Mouse (Mus musculus) lung, postnatal 0 days (tissue): ENCODE data around the gene Acap2. TPM values are rescaled to one million over a fixed set of nuclear protein-coding genes. Genes with fewer than 3 reads are reported as not detected.

ENCODE experiments used
- ATAC-seq: fragments of 200-750 bp; cut with Nextera tagmentation; 2 replicates; pipeline ENCODE4 v1.8.0; 2017; ENCODE audit warnings: moderate library complexity
- DNase-seq: peaks from one replicate; pipeline ENCODE4 v3.0.0-alpha.2; 2016; ENCODE audit warnings: low spot score
- H3K27ac ChIP-seq: fragments of 300-500 bp; sonication (generic); 2 replicates; pipeline ENCODE4 v1.5.1; 2014; ENCODE audit warnings: antibody characterized with exemption, mild to moderate bottlenecking, low read length, mixed read lengths
- H3K27me3 ChIP-seq: fragments of 300-500 bp; sonication (generic); replicated peaks from 2 replicates; pipeline ENCODE4 v1.6.1; 2014; ENCODE audit warnings: low read length, mixed read lengths; ENCODE audit not compliant: insufficient read depth
- H3K36me3 ChIP-seq: fragments of 300-500 bp; sonication (generic); 2 replicates; pipeline ENCODE4 v1.6.1; 2014; ENCODE audit warnings: low read length, mixed read lengths; ENCODE audit not compliant: insufficient read depth
- H3K4me1 ChIP-seq: fragments of 300-500 bp; sonication (generic); 2 replicates; pipeline ENCODE4 v1.6.1; 2014; ENCODE audit warnings: antibody characterized with exemption, low read depth, low read length, mixed read lengths; ENCODE audit not compliant: insufficient read depth
- H3K4me2 ChIP-seq: fragments of 300-500 bp; sonication (generic); replicated peaks from 2 replicates; pipeline ENCODE4 v1.6.1; 2014; ENCODE audit warnings: low read depth, mild to moderate bottlenecking, low read length, moderate library complexity, mixed read lengths
- H3K4me3 ChIP-seq: fragments of 300-500 bp; sonication (generic); 2 replicates; pipeline ENCODE4 v1.5.1; 2014; ENCODE audit warnings: low read depth, low read length
- H3K9ac ChIP-seq: fragments of 300-500 bp; sonication (generic); replicated peaks from 2 replicates; pipeline ENCODE4 v1.6.1; 2014; ENCODE audit warnings: low read depth, mild to moderate bottlenecking
- H3K9me3 ChIP-seq: fragments of 300-500 bp; sonication (generic); 2 replicates; pipeline ENCODE4 v1.6.1; 2016; ENCODE audit warnings: low read length, mixed read lengths
- CTCF ChIP-seq: IDR thresholded peaks from 2 replicates; pipeline ENCODE4 v1.5.1; 2016; ENCODE audit warnings: antibody characterized with exemption, mild to moderate bottlenecking
- EP300 ChIP-seq: IDR thresholded peaks from 2 replicates; pipeline ENCODE4 v1.6.1; 2016; ENCODE audit warnings: antibody characterized with exemption, mild to moderate bottlenecking, control low read depth
- WGBS: fragments of 180-500 bp; shearing (Covaris S2); extraction: QIAGEN DNeasy Blood & Tissue Kit; methylation state at CpG from one replicate; pipeline ENCODE4 v1.1.7; 2014; 5-methylcytosine and 5-hydroxymethylcytosine counted together
- polyA plus RNA-seq: library from polyadenylated mRNA; unstranded; fragments of >200 nt; fragmentation: Nextera tagmentation; extraction: Ambion mirVana; gene quantifications from 2 replicates; pipeline ENCODE4 v1.2.1, GENCODE M21; 2015

The Acap2 gene
- polyA plus RNA-seq, 1 experiment from 2014 or later: 22.0 TPM

DNA sequence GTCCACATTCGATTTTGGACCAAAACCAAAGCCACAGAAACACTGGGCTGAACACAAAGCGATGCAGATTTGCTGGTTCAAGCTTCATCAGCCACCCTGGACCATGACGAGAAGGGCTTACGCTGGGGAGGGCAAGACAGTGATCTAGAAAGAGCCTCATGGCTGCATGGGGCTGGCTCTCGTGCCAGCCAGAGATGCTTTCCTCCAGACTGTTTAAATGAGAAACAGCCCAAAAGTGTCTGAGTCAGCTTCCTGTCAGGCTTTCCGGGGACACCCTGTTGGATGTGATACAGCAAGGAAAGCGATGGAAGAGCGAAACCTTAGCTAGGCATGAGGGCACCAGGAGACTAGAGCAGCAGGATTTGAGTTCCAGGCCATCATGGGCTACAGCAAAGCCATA lies 124.6 kb downstream of the Acap2 start:
- TF ChIP-seq CTCF: no peak
- no peak for TF ChIP-seq EP300
- Histone ChIP-seq H3K9ac (no peak overlapping the region), H3K4me3 (no peak overlapping the region)

DNA sequence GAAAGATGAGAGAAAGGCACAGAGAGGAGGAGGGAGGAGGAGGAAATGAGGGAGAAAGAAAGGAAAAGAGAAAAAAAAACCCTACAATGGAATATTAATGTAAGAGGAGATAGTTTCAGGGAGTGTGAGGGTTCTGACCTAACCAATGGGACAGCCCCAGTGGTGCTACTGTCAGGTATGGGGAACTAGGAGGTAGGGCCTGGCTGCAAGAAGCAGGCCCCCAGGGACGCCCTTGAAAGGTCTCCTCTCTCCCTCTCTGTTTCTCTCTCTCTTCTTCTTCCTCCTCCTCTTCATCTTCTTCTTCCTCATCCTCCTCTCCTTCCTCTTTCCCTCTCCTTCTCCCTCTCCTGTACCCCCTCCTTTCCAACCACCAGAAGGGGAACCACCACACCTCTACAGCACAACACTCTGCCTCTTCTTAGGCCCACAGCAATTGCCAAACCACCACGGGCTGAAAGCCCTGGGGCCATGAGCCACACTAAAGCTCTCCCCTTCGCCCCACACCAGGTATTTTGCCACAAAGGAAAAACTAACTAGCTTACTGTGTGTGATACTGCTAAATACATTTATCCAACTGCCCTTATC lies 126.6 kb downstream of the Acap2 start:
- H3K9me3 ChIP-seq: no peaks in the 10 kb centered on the region
- H3K9ac ChIP-seq: no peak overlapping the region
- no peak overlapping the region for H3K4me2 ChIP-seq
- DNase-seq (no peak), ATAC-seq (no peak)
- no peak overlapping the region for H3K4me3 ChIP-seq
- H3K36me3 ChIP-seq: no peaks in the 10 kb centered on the region
- H3K27me3 ChIP-seq: no peaks in the 10 kb centered on the region
- TF ChIP-seq CTCF (no peak), EP300 (no peak)
- H3K27ac ChIP-seq: no peak overlapping the region
- H3K4me1 ChIP-seq: no peaks in the 10 kb centered on the region
- 90% methylated on average over 3 of the region's 3 CpGs for WGBS

More for the DNA sequence above, 124.6 kb downstream of the Acap2 start:
- Histone ChIP-seq H3K27me3 (no peaks in the 10 kb centered on the region), H3K4me1 (no peaks in the 10 kb centered on the region), H3K36me3 (no peaks in the 10 kb centered on the region), H3K9me3 (no peaks in the 10 kb centered on the region), H3K4me2 (no peak overlapping the region), H3K27ac (no peak overlapping the region)
- no peak for ATAC-seq
- DNase-seq: no peak
- WGBS: 76% methylated on average over 8 of the region's 8 CpGs

DNA sequence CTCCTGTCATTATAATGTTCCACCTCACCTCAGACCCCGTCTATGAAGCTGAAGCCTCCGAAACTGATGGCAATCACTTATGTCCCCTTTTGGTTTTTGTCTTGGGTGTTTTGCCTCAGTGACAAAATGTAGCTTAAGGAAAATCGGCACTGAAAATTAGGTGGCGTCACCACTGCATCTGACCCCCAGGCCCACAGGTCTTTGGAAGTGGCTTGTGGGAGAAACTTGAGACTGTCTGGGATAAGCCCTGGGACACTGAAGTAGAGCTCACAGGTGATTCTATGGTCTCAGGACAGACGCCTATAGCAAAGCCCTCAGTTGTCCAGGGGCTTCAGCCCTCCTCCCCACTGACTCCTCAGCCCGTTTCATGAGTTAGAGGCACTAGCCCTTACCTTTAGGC lies 129.3 kb downstream of the Acap2 start:
- TF ChIP-seq CTCF: no peak
- TF ChIP-seq EP300: no peak
- H3K9ac ChIP-seq: no peak overlapping the region

DNA sequence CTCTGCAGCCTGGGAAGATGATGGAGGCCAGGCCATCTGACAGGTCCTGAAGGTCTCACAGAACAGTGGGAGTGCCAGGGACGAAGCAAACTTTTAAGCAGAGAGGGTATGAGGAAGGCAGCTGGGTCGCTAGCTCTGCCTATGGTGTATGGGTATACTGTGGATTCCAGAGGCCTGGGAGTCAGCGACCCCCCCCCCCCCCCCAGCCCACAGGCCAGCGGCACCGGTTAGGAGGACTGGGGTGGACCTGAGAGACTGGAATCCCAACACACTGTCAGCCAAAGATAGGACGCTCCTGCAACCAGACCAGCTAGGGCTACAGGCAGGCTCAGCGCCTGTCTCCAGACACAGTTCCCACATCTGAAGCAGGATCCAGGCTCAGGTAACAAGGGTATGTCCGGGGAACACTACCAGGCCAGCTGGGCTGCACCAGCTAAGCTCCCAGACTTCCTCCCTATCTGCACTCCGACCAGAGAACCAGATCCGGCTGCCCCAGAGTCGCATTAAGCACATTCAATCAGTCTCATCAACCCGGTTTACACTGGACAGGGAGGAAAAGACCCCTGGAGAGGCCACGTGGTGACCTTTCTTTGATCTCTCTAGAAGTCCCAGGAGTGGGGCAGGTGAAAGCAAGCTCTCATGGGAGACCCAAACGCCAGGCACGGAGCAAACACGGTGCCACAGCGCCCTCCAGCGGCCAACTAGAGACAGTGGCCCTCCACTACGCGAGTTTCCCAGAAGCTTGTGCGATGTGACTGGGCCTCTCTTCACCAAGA lies 130.5 kb downstream of the Acap2 start:
- Histone ChIP-seq H3K27ac (no peak overlapping the region), H3K4me2 (peak overlapping the region; percentile 31), H3K36me3 (no peaks in the 10 kb centered on the region), H3K9ac (no peak overlapping the region), H3K4me3 (no peak overlapping the region), H3K27me3 (no peaks in the 10 kb centered on the region), H3K4me1 (peaks cover 7% of the 10 kb centered on the region; the same call in 1 of the 2 replicates), H3K9me3 (no peaks in the 10 kb centered on the region)
- ATAC-seq: peak; percentile 52
- peak; percentile 91 for DNase-seq
- WGBS: 14% methylated on average over 21 of the region's 21 CpGs
- TF ChIP-seq CTCF: peak; percentile 98
- TF ChIP-seq EP300: no peak

More for the DNA sequence above, 129.3 kb downstream of the Acap2 start:
- Histone ChIP-seq H3K27me3 (no peaks in the 10 kb centered on the region), H3K9me3 (no peaks in the 10 kb centered on the region), H3K4me3 (no peak overlapping the region), H3K36me3 (no peaks in the 10 kb centered on the region), H3K4me1 (peaks cover 7% of the 10 kb centered on the region; the same call in 1 of the 2 replicates), H3K27ac (no peak overlapping the region), H3K4me2 (no peak overlapping the region)
- ATAC-seq (no peak), DNase-seq (no peak)
- WGBS: 82% methylated on average over 6 of the region's 6 CpGs

DNA sequence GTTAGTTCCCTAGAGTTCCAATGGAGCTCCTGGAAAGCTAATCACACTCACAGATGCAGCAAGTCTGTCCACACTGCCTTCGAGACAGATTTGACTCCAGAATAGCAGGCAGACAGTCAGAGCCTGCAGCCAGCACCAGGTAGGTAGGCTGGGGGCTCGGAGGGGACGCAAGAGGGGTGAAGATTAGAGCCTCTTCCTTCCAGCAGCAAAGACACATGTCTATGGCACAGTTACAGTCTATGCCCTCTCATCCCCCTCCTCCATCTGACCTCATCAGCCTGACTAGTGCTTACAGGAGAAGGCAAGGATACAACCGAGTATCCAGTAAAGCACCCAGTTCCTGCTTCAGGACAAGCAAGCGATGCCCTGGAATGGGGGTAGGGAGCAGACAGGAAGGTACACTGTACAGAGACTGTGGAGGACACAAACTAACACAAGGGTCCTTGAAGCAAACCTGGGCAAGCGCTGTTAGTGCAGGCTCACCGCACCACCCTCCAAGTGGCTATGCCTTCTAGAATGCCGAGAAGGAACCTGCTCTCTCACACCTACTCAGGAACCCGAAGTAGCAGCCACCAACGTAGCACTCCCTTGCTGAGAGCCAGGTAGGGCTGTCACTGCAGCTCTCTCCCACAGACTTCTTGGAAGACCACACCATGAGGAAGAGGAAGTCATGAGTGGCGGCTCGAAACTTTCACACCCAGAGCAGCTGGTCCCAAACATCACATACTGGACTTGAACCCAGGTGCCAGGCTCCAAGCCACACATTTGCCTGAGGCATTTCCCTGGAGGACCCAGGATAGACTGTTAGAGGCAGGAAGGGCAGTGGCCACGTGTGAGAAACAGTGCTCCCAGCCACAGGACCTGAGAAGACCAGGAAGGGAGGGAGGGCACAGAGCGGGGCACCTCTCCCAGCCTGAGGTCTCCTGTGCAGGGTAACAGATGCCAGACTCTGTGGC lies 131.6 kb downstream of the Acap2 start:
- peaks cover 7% of the 10 kb centered on the region; the same call in 1 of the 2 replicates for H3K4me1 ChIP-seq
- ATAC-seq (0 out of 2 replicates have a peak, but pooled peaks have one; percentile 20), DNase-seq (no peak)
- H3K9ac ChIP-seq: no peak overlapping the region
- no peak overlapping the region for H3K27ac ChIP-seq
- TF ChIP-seq EP300 (no peak), CTCF (no peak)
- 63% methylated on average over 14 of the region's 14 CpGs for WGBS
- no peak overlapping the region for H3K4me3 ChIP-seq
- H3K36me3 ChIP-seq: no peaks in the 10 kb centered on the region
- no peak overlapping the region for H3K4me2 ChIP-seq
- no peaks in the 10 kb centered on the region for H3K9me3 ChIP-seq
- no peaks in the 10 kb centered on the region for H3K27me3 ChIP-seq

DNA sequence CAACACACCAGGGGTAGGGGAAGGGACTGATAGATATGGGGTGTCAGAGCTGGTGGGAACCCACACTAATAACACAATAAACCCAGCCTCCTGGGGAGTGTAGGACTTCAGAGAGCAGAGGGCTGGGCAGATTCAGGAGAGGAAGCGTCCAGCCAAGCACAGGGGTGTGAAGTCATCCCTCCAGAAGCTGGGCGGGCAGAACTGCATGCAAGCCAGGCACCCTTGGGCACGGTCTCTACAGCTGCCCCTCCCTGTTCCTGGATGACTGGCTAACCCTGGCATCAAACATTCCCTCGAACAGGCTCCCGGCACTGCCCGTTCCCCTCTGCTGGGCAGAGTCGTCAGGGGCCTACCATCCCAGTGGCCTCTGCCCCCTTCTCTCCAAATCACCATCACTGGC lies 132.8 kb downstream of the Acap2 start:
- no peak overlapping the region for H3K4me3 ChIP-seq
- no peak overlapping the region for H3K9ac ChIP-seq
- DNase-seq (peak; percentile 61), ATAC-seq (peak; percentile 73)
- H3K27me3 ChIP-seq: no peaks in the 10 kb centered on the region
- 38% methylated on average over 7 of the region's 7 CpGs for WGBS
- TF ChIP-seq EP300 (no peak), CTCF (peak; percentile 9; the same call in 1 of the 2 replicates)
- H3K27ac ChIP-seq: no peak overlapping the region; the same call in 1 of the 2 replicates
- no peak overlapping the region for H3K4me2 ChIP-seq
- no peaks in the 10 kb centered on the region for H3K36me3 ChIP-seq
- H3K9me3 ChIP-seq: no peaks in the 10 kb centered on the region
- H3K4me1 ChIP-seq: peaks cover 7% of the 10 kb centered on the region; the same call in 1 of the 2 replicates
